Mouse (Mus musculus) left cerebral cortex, postnatal 36 days (tissue): ENCODE measurements around the gene A930004D18Rik. TPM values are rescaled to one million over a fixed set of nuclear protein-coding genes. Genes with fewer than 3 reads are reported as not detected.

Experiments used
- DNase-seq, 2 experiments: peaks; one replicate each; pipeline ENCODE4 v3.0.0; 2021 to 2022; ENCODE audit warnings: low spot score in 2 of 2, mixed read lengths in 1 of 2
- intact Hi-C: fragments of 180-260 bp; cut with DNase I; formaldehyde crosslinking; loops from one replicate; pipeline ENCODE4 v1.15.1; 2025
- total RNA-seq, 2 experiments: library from RNA; stranded (reverse); gene quantifications; 2 replicates each; pipeline ENCODE4 v1.2.3; 2021

A930004D18Rik gene
- total RNA-seq, 2 experiments from 2014 or later: 2.1 to 3.2 TPM

DNA sequence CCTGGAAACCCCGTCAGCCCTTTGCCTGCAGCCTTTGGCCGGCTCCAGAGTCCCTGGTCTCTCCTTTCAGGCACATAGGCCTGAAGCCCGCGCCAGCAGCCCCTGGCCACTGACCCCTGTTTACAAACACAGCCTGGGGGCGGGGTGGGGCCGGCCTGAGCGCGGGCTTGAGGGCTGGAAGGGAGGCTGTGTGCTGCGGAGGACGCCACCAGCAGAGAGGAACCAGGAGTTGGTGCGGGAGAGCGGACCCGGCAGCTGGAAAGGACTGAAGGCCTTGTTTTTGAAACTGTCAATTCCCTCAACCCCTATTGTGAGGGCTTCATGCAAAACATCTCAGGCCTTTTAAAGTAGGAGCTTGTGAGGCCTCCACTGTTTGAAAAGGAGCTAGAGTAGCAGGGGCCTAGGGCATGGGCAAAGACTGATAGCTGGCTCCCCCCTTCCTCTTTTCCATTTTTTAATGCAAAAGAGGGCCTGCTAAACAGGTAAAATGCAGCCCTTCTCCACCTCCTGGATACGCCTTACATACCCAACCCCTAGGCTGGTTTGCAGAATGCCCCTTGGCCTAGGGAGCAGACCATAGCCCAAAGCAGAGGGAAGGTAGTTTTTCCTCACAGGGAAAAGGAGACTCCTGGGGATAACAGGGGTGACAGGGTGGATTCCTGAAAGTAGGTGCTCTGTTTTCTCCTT lies 3.8 kb upstream of the A930004D18Rik start:
- intact Hi-C loops: no loop called here
- no peak for DNase-seq

DNA sequence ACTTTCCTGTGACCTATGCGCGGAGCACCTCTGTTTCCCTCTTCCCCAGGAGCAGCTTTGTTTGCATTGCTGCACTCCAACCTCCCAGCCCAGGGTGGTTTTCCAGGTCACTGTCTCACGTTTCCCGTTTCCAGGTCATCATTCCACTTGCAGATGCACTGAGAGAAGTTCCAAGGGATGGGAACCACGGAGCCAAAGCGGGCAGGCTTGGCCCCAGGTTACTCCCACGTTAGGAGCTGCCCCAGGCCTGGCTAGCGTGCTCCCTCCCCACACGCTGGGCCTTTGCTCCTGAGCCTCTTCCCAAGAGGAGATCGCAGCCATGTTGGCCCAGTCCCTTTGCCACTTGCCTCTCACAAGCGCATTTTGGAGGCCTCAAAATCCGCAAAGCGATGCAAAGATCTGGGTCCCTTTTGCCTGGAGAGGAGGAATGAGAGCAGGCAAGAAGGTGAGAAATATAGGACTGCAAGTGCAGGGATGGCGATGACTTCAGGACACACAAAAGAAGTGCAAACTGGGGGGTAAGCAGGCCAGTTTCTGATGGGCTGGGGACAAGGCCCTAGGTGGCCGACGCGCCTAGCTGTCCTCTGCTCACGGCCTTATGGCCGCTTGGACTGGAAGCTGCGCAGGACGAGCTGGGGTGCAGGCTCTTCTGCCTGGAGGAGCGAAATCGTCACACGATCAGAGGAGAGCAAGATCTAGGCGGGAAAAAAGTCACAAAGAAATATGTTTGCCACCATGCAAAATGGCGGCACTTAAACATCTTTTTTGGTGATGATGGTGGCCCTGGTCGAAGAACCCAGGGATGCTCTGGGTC lies 3.0 kb upstream of the A930004D18Rik start:
- intact Hi-C loops: no loop called here
- no peak for DNase-seq

DNA sequence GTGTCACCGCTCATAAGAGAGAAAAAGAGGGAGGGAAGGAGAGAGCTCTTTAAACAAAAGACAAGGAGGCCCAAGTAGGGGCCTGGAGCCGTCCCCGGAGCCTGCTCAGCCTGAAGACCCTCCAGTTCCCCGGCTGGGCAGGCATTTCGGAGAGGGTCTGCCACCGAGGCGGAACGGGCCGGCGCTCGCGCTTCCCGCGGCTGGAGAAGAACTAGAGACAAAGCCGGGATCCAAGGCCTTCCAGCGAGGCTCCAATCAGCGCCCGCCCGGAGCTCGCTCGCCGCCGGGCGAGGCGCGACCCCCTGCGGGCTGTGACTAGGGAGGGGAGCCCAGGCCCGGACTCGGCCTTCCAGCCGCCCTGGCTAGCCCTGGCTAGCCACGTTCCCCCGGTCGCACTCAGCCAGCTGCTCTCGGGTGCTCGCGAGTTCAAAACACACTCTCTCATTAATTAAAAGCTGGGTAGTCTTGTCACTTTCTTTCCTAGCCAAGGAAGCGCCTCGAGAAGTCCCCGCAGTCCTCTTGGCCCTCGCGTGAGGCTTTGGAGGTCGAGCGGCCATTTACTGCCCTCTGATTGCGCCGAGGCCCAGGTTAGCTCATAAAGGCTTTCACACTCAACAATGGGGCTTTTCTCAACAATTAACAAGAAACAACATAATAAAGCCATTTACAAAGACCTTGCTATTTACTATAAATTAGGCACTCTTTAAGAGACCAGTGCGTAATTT lies 2.2 kb upstream of the A930004D18Rik start:
- DNase-seq: no peak
- intact Hi-C loops: no loop called here

DNA sequence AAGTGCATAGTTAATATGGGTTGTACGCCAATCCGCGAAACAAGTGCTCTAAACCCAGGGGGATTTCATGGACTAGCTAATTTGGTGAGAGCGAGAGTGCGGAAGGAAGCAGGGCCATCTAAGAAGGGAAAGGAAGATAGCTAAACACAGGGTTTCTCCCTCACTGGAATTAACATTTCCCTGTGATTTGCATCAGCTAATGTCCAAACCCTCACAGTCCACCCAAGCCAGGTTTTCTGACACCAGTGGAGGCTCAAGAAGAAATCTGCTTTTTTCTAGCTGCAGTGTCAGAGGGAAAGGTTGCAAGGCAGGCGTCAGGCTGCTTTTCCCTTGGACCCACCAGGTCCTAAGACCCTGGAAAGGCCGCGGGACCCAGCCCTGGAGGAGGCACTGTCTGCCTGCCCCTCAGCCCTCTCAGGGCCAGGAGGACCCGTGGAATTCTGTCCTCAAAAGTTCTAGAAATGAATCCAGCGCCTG lies 1.4 kb upstream of the A930004D18Rik start:
- intact Hi-C loops: no loop called here
- DNase-seq: no peak

DNA sequence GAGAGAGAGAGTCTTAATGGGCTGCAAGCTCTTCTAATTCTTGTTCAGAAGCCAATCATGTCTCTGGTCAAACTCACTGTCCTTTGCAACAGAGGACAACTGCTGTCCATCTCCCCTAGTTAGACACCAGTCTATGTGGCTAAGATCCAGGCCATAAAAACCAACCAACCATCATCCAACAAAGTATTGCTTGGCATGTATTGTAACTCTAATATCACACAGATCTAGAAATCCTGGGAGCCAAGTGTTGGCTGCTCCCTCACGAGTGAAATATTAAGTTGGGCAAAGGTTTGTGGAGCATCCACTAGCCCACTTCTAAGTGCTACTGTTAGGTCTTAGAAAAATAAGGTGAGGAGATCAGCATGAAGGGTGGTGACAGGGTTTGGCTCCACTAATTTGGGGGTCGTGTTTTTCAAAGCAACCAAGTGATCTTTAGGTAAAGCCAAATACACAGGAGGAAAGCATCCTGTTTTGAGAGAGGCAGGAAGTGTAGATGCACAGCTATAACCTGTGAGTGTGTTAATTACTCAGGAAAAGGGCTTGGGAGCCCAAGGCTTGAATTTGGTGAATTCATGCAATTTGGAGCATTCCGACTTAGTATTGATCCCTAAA lies 710 bp upstream of the A930004D18Rik start:
- intact Hi-C loops: no loop called here
- DNase-seq: no peak

DNA sequence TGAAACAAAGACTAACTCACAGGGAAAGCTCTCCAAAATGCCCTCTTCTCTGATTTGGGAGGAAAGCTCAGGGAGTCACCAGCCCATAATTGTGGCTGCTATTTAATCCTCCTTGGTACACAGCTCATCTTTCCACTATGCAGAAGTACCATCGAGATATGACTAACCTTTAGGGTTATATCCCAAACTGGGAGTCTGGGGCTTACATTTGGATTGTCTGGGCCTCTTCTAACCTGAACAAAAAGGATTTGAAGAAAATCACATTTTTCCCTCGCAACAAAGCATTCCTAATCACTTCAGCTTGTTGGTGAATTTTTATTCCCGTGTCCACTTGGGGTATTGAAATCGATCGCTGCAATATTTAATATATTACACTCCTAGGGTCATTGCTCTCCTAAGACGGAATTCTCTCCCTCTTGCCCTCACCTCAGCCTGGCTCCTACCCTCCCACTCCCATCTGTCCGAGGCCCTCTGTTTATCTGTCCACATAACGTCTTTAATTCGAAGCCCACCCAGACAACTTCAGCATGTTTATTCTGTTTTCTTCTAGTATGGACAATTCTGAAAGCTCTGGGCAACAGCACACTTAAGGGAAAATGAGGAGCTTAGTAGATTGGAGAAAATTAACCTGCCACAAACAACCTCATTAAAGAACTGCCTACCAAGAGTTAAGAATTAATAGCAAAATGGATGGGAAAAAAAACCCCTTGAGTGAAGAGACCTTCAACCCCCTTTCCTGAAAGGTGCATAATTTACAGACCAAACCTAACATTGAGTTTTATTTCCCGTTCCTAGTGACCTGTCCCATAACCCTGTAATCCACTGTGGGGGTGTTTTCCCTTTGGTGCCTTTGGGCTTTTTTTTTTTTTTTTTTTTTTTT lies 2.9 kb downstream of the A930004D18Rik start:
- intact Hi-C loops: no loop called here

DNA sequence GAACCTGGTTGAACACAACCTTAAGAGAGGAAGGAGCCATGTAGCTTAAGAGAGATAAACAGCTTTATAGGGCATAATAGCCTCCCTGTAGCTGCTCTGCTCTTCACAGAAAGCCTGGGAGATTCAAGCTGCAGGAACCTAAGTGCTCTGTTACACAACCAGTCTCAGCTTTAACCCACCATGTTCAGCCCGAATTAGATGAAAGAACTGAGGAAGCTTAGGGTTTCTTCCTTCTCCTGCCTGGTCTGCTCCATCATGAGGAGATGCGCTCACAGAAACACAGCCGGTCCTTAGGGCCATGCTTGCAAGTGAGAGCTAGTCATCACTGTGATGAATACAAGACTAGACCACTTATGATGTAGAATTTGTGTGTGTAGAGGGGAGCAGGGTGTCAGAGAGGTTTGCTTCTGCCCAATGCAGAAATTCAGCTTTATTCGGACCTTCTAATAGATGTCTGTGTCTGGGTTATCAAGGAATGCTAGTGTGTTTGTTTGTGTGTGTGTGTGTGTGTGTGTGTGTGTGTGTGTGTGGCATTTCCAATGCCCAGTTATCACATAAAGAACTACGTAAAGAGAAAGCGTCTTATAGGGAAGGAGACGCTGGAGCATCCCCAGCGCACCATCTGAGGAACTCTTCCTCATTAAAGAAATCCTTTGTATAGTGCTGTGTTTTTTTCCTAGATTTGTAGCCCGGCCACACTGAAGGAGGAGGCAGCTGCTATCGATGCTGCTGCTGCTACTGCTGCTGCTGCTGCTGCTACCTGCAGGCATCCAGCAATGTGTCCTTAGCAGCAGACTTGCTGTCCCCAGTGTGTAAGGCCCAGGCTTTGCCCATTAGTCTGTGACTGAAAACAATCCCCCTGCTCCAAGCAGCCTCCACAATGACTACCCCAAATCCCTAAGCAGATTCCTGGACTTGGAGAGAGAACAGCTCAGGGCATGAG lies 4.1 kb downstream of the A930004D18Rik start:
- intact Hi-C loops: no loop called here
- DNase-seq: no peak

More for the DNA sequence above, 2.9 kb downstream of the A930004D18Rik start:
- DNase-seq: no peak

DNA sequence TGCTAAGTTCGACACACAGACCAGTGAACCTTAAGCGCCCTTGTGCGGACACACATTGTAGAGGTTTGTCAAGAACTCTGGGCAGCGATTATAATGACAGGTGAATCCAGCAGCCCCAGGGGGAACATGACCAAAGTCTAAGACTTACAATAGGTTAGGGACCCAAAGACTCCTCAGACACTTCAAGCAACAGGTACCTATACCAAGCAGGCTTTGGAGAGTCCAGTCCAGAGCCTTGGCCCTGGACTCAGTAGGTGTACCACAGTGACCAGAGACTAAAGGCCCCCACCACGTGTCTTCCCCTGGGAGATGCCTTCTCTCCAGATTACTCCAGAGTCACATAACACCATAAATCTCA lies 5.0 kb downstream of the A930004D18Rik start:
- no peak for DNase-seq
- intact Hi-C loops: no loop called here

DNA sequence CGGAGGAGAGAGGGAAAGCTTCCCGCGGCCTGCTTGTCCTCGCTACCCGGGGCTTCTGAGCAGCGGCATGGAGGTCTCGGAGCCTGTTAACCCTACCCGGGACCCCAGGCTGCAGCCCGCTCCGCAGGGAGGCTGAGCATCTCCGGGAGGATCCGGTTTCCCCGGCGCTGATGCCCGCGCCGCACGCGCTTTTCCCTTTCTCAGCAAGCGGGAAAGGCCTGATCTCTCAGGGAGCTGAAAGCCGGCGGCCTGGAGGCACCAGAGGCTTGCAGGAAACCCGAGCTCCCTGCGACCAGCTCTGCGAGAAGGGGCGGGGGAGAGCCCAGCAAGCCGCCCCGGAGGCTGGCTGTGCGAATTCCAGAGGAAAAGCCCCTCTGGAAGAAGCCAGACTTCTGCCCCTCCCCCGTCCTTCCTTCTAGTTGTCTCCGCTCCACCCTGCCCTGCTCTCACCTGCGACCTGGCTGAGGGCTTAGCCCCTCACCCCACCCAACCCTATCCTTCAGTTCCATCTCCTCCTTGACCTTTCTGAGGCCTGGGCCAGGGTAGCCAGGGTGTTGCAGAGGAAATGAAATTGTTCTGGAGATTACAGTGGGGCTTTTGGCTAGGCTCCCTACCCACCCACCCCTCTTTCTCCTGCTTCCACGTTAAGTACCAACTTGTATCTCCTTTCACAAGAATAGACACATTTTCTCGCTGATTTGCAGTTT lies 5.6 kb downstream of the A930004D18Rik start:
- peak; percentile 57 to 60 for DNase-seq
- intact Hi-C loops: loop anchor here (2.0 kb wide), 1 partner anchor 15 kb away; no protein-coding TSS in a partner anchor

DNA sequence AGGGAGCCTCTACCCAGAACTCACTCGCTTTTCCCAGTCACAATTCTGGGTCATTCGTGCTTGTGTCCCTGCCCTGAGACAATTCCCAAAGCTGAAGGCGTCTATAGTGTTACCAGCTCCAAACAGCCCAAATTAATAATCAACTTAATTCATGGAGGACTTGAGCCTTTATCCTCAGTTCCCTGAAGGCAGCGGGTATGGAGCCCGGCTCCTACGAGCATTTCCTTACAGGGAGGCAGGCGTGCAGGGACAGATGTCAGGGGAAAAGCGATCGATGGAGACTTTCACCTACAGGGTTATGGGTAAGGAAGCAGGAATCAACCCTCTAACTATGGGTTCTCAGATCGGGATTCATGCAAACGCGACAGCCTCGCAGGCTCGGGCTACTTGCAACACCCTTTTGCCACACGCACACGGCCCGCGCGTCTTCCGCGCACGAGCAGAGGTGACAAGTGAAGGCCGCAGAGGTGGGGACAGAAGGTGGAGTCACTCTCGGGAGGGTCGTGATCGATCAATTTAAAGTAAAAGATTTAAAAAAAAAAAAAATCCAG lies 6.2 kb downstream of the A930004D18Rik start:
- intact Hi-C loops: loop anchor here (2.0 kb wide), 1 partner anchor 15 kb away; no protein-coding TSS in a partner anchor
- DNase-seq: peak; percentile 45 to 57

DNA sequence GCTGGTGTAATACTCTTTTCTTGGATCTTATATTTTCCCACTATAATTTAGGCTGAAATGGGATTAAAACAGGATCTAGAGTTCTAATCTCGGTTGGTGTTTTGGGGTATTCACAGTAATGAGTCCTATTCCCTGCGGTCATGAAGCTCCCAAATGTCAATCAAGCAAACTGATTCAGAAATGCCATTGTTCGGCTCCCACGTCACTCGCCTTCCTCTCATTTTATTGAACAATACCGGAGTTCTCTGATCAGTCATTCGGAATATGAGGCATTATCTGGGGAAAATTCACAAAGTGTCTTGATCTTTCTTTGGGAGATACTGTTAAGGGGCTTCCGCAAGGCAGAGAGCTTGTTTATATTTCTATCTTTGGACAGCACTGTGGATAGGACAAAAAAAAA lies 7.0 kb downstream of the A930004D18Rik start:
- intact Hi-C loops: loop anchor here (2.0 kb wide), 1 partner anchor 16 kb away; no protein-coding TSS in a partner anchor
- DNase-seq: no peak

DNA sequence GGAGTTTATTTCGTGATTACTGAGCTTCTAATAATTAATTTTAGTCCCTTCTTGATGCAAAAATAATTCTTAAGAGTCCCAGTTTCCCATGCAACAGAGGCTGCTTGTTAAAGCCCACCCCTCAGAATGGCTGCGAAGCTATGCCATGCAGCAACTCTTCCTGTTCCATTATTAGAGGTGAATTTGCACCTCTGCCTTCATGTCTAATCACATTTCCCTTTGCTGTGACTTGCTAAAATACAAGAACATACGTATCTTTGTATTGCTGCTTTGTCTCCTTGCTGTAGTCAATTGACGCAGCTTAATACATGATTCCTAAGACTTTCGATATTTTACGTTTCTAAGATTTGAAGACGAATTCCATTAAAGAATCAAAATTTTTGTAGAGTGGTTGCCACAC lies 7.9 kb downstream of the A930004D18Rik start:
- intact Hi-C loops: loop anchor here (2.0 to 10.0 kb wide), 9 partner anchors 17 to 1315 kb away; partner anchors contain the start of genes Bmi1, Commd3 and Spag6
- no peak for DNase-seq

DNA sequence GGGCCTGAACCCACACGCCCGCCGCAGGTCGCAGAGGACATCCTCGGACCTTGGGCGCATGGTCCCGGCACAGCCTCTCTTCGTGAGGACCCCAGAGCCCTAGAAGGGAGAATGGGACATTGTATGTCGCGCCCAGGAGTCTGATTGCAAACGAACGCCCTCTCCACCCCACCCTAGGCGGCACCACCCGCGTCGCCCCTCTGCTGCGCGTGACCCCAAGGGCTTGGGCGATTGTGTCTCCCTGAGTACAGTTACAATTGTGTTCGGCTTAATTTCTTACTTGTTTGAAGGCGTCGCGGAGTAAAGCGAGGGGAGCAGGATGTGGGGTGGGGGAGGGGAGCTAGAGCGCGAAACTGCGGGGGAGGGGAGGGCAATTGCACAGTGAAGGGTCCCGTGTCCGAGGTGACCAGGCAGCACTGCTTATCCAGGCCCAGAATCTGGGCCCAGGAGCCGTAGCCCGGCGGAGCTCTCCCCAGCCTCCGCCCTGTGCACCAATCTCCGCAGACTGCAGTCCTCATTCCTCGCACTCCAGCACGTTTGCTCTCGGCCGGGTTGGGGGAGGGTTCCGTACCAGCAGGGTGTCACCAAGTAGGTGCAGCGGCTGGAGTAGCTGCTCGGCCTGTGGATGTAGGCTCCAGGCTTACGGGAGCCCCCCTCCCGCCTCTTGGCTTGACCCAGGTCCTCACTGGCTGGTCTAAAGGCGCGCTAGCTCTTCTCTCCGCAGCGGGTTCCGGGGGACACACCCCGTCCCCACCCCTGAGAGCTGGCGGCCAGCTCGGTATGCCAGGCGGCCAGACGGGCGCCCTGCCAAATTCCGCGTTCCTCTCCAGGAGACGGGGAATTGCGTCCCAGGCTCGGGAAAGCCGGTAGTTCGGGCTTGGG lies 9.2 kb downstream of the A930004D18Rik start:
- peak; percentile 82 to 83 for DNase-seq
- intact Hi-C loops: loop anchor here (2.0 to 10.0 kb wide), 8 partner anchors 36 to 1316 kb away; partner anchors contain the start of genes Bmi1, Commd3 and Spag6

DNA sequence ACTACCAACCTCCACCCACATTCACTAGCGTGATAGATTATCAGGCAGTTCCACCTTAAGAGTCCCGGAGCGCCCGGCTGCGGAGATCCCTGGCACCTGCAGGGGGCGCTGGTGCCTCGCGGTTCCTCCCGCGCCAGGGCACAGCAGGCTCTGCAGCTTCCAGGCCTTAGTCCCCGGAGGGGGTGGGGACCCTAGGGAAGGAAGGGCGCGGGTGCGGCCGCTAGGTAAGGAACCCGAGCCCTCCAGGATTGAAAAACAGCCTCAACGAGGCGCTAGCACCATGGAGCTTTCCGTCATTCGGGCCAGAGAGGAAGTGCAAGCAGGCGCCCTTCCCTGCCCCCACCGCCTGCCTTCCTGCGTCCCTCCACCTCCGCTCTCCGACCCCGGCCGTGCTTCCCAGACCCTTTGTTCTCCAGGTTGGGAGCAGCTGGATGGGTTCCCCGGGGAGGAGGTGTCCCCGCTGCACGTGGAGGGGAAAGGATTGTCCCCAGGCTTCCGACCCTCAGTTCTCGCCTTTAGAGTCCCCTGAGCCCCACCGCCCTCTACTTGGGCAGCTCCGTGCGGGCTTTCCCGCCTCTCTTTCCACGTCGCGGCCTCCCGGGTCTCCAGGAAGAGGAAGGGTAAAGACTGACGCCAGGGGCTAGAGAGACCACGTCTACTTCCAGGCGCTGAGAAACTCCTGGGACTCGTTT lies 9.9 kb downstream of the A930004D18Rik start:
- intact Hi-C loops: loop anchor here (2.0 to 10.0 kb wide), 8 partner anchors 37 to 1317 kb away; partner anchors contain the start of genes Bmi1, Commd3 and Spag6
- peak; percentile 94 for DNase-seq
